Mouse (Mus musculus) layer of hippocampus, adult 2 months (tissue): ENCODE measurements around the gene Slc4a5. TPM values are rescaled to one million over a fixed set of nuclear protein-coding genes. Genes with fewer than 3 reads are reported as not detected.
"Not testable (repeated sequence)": the region's sequence is repeated elsewhere in the genome, so short reads cannot be mapped to it uniquely, and the experiment has no call there.

ENCODE experiments used
- DNase-seq, 2 experiments: peaks; one replicate each; pipeline ENCODE4 v3.0.0; 2022; ENCODE audit warnings: low spot score in 2 of 2
- H3K27ac ChIP-seq: fragments of 200-600 bp; 2 replicates; pipeline ENCODE4 v1.8.1; 2022
- H3K4me3 ChIP-seq: fragments of 200-600 bp; 2 replicates; pipeline ENCODE4 v1.8.1; 2022; ENCODE audit warnings: mild to moderate bottlenecking
- CTCF ChIP-seq: fragments of 200-600 bp; conservative IDR thresholded peaks from 2 replicates; pipeline ENCODE4 v1.8.1; 2022; ENCODE audit warnings: antibody characterized with exemption, mild to moderate bottlenecking, moderate library complexity
- total RNA-seq, 2 experiments: library from RNA; stranded (reverse); gene quantifications; 2 replicates each; pipeline ENCODE4 v1.2.3; 2021

Slc4a5 gene
- total RNA-seq, 2 experiments from 2014 or later: 0.44 to 0.98 TPM

DNA sequence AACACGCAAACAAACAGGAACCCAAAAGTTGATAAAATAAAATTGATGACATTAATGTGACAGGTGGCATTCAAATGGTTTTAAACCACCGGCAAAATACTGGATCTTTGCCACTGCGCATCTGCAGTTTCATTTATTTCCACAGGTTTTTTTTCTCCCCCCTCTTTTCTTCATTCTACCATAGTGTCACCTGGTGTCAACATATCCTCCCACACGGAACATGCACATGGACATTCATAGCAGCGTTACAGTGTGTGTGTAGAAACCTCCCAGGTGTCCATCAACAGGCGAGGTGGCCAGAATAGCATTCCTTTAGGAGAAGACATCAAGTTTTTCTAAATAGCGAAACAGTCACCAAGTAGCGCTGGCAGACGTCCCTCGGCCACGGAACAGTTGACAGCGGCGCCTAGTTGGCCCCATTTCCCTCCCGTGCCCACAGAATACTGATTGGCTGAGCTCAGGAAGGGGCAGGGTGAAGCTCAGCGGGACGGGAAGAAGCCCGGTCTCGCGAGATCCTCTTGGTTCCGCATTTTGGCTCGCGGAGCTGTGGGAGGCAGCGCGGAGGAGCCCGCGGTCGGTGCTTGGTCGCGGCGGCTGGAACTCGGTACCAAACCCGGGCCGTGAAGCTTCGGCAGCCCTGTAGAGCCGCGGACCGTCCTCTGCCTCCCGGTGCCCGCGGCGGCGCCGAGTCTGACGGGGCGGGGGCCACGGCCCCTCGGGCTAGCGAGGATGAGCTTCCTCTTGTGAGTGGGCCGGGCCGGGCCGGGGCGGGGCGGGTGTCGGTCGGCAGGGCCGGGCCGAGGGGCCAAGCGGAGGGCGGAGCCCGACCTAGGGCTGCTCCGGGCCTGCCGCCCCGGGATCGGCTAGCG, 106.1 kb downstream of the Slc4a5 start, which contains the start of the genes Mthfd2 and Mob1a:
Mthfd2 (minus strand) TSS at position 384 of the 869 bp plus-strand sequence.
Mob1a (plus strand) TSS at position 492 of the 869 bp plus-strand sequence.
- TF ChIP-seq CTCF: 0 out of 2 replicates have a peak, but pooled peaks have one; percentile 4
- Histone ChIP-seq H3K4me3 (peak within 1 kb of the TSS; percentile 70), H3K27ac (peak within 1 kb of the TSS; percentile 95)
- DNase-seq: peak; percentile 92 to 94

DNA sequence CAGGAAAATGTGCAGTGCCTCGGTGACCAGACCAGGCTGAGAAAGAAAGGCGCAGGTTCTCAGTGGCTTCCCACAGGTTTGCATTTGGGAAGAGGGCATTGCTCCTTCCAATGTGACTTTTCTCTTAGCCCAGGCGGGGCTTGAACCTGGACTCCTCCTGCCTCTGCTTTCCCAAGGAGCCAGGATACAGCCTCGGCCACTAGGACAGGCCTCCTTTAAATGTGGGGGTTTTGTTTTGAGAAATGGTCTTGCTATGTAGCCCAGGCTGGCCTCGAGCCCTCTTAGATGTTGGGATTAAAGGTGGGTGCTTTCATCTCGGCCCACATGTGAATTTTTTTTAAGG, 106.7 kb downstream of the Slc4a5 start:
- TF ChIP-seq CTCF: 0 out of 2 replicates have a peak, but pooled peaks have one; percentile 2
- H3K27ac ChIP-seq: peak overlapping the region; percentile 95
- no peak for DNase-seq
- peak overlapping the region; percentile 70 for H3K4me3 ChIP-seq

DNA sequence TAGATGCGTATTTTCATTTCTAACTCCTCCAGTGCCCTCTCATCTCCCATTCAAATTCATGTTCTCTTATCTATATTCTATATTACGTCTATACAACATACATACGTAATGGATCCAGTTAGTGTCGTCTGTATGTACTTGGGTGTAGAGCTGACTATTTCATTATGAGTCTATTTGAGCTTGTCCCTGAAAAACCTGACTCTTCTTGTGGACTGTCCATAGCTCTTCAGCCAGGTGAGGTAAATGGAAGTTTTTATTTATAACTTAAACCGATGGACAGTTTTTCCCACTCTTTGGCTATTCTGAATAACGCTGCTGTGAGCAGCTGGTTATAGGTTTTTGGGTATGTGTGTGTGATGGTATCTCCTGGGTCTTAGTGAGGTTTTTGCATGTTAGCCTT, 107.1 kb downstream of the Slc4a5 start:
- no peak for DNase-seq

DNA sequence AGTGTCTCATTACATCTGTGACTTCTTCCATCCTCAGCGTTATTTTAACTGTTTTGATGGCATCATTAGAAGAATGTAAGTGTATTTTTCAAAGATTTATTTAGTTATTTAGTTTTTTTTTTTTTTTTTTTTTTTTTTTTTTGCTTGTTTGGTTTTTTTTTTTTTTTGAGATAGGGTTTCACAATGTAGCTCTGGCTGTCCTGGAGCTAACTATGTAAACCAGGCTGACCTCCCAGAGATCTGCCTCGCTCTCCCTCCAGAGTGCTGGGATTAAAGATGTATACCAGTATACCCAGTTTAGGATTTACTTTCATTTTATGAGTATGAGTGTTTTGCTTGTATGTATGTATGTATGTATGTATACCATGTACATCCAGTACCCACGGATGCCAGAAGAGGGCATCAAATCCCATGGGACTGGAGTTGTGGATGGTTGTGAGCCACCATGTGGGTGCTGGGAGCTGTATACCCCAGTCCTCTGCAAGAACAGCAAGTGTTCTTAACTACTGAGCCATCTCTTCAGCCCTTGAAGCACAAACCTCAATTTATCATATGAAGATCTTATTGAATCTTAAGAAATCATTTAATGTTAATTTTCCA, 108.1 kb downstream of the Slc4a5 start:
- Histone ChIP-seq H3K27ac (no peak overlapping the region), H3K4me3 (no peak overlapping the region)
- DNase-seq: no peak
- peak; percentile 49 for TF ChIP-seq CTCF

More for the DNA sequence above, 107.1 kb downstream of the Slc4a5 start:
- no peak for TF ChIP-seq CTCF
- peak overlapping the region; percentile 70 for H3K4me3 ChIP-seq
- H3K27ac ChIP-seq: peak overlapping the region; percentile 95

DNA sequence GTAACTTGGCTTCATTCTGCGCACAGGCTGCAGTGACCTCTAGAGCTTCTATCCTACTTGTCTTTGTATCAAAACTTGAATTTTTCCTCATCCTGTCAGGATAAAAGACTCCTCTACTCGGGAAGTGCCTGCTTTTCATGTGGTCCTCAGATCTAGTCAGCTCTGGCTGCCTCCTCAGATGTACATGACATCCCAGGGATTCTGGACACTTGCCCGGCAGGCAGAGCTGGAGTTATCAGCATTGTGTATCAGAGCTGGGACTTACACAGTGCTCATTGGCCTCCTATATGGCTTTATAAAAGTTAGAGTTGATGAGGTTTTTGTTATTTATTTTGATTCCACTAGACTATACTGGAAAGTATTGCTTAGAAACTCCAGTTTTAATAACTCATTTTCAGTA, 121.8 kb downstream of the Slc4a5 start:
- no peak for TF ChIP-seq CTCF

DNA sequence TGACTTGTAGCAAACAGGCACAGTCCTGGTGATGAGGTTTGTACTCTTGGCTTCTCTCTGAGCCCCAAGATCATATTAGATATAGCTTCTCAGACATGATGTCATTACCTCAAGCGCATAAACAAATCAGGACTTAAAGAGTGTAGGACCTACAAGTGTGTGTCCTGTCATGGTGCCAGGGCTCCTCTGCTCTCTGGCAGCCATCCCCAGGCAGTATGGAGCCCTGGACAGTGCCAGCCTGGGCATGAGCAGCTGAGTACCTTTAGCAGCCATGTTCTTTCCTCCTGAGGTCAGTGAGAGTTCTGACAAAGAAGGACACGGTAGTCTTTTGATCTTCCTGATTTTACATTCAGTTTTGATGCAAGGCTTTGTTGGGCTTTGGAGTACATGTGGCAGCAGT, 123.3 kb downstream of the Slc4a5 start:
- TF ChIP-seq CTCF: no peak
- H3K27ac ChIP-seq: no peak overlapping the region
- DNase-seq: no peak
- no peak overlapping the region for H3K4me3 ChIP-seq

More for the DNA sequence above, 121.8 kb downstream of the Slc4a5 start:
- H3K4me3 ChIP-seq: no peak overlapping the region
- no peak for DNase-seq
- no peak overlapping the region for H3K27ac ChIP-seq

DNA sequence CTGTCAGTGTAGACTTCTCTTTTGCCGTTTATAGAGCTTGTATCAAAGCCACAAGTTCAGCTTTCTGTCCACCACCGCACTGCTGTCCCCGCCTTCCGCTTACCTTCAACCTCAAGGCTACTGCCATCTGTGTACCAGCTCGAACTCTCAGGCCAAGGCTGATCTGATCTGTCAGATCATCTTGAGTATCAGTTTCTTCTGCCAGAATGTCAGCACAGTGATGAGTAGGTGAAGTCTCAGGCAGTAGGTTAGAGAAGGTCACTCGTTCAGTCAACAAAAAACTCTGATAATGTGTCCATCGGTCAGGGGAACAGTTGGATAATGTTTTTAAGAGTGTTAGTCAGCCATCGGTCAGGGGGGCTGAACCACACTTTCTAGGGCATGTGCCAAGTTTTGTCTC, 125.7 kb downstream of the Slc4a5 start:
- H3K27ac ChIP-seq, DNase-seq, H3K4me3 ChIP-seq: not testable (repeated sequence)

DNA sequence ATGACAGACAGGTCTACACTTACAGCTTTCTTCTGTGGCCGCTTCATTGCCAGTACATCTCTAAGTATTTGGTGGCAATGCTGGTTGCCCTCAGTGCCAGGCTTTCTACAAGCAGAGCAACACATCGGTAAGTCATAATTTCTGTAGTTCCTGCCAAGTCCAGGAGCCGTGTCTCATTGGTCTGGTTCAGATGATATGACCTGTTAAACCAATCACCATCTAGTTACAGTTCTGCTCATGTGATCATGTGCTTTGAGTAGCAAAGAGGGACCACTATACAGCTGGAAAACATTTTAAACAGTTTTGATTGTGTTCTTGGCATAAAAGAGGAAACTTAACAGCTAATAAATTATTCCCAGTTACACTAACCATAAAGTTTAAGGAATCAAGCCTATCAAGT, 128.3 kb downstream of the Slc4a5 start:
- no peak overlapping the region for H3K4me3 ChIP-seq
- no peak for DNase-seq
- no peak overlapping the region for H3K27ac ChIP-seq
- TF ChIP-seq CTCF: no peak

DNA sequence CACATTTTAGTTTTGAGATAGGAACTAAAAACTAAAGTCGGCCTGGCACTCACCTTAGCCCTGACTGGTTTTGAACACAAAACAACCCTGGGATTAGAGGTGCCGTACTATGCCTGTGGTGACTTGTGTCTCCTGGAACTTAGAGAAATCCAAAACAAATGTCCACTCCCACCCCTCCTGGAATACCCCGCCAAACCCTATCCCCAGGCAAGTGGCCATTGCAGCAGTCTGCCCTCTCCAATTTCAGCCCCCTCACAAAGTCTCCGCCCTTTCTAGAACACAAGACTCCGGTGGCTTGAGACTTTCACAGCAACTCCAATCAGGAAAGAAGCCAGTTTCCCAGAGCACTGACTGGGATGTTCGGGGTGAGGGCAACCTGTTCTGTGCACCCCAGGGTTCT, 129.2 kb downstream of the Slc4a5 start, which contains the start of gene Bola3:
Bola3 (plus strand) TSS at position 275 of the 400 bp plus-strand sequence.
- DNase-seq: no peak
- Histone ChIP-seq H3K4me3 (peak within 1 kb of the TSS; percentile 95), H3K27ac (peak within 1 kb of the TSS; percentile 95)
- TF ChIP-seq CTCF: no peak

DNA sequence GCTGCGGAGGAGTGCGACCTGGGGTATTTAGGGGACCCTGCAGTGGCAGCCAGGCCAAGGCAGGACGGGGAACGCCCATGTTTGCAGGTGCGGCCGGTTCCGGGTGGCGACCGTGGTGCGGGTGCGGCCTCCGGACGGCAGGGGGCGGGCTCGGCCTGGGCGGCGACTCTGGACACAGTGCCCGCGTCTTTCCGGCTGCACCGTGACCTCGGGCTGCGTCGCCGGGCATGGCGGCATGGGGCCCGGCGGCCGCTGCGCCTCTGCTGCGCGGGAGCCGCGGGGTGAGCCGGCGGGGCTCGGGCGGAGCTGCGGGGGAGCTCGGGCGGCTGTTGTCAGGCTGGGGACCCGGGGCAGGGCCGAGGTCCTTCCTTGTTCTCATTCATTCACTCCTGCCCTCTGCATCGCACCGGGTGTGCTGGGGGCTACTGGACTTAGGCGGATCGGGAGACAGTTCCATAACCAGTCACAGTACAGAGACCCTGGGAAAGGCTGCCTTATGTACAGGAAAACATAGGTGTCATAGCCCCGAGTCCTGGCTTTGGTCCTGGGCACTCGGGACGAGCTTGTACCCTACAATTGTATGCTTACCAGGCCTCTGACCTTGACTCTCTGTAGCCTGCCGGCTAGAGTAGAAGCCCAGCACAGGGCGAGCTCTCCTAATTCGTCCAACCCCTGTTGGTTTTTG, 129.8 kb downstream of the Slc4a5 start:
- Histone ChIP-seq H3K4me3 (peak overlapping the region; percentile 95), H3K27ac (peak overlapping the region; percentile 95)
- peak; percentile 79 to 91 for DNase-seq
- TF ChIP-seq CTCF: peak; percentile 90

DNA sequence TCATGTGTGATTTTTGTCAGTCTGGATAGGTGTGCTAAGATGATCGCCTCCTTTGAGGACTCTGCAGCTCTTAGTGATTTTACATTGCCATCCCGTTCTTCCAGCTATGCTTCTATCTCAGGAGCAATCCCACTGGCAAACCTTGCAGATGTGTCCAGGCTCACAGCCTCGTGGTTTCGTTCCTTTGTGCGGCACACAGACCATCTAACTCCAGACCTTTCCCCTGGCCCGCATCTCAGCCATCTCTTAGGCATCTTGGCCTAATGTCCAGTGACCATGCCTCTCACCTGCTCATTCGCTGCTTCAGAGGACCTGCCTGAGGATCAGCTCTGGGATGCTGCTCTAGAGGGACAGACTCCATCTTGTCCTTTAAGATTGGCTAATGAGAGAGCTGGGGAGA, 130.5 kb downstream of the Slc4a5 start:
- Histone ChIP-seq H3K27ac (peak overlapping the region; percentile 95), H3K4me3 (peak overlapping the region; percentile 95)
- no peak for DNase-seq
- TF ChIP-seq CTCF: no peak

DNA sequence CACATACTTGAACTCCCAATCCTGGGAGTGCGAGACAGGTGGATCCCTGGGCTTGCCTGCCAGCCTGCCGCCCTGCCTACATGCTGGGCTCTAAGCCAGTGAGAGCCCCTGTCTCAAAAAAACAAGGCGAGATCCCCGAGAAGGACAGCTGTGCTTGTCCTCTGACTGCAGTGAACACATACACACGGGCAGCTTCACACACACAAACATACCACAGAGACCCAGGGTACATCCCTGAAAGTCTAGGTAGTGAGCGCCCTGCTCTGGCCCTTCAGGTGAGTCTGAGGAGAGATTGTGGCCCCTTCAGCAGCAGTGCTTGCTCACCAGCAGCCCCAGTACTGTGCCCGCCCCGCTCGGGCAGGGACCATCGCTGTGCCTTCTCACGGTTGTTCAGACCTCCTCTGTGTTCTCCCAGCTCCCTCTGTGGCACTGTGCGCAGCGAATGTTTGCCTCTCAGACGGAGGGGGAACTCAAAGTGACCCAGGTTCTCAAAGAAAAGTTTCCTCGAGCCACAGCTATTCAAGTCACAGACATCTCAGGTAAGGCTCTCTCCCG, 131.3 kb downstream of the Slc4a5 start:
- no peak overlapping the region for H3K27ac ChIP-seq
- no peak overlapping the region for H3K4me3 ChIP-seq
- TF ChIP-seq CTCF: no peak
- no peak for DNase-seq
